In genomic region chr3:94974026-94974527, GRCm38 (mm10) we compare ENCODE assay signal across 7 mouse cellular contexts. TPM values are rescaled to one million over a fixed set of nuclear protein-coding genes. Genes with fewer than 3 reads are reported as not detected.
DNase-seq lines count a peak whose midpoint lies in the region; ATAC-seq and TF ChIP-seq lines count a peak whose summit lies in the region.

No protein-coding gene starts in this region.

- H3K36me3 ChIP-seq in lung, embryonic 14.5 days (ENCODE audit: insufficient read depth), result no peaks in the 10 kb centered on the region; the same call in 1 of the 2 replicates
- H3K36me3 ChIP-seq in limb, embryonic 11.5 days (ENCODE audit: control insufficient read depth, insufficient read depth, low read length), result no peaks in the 10 kb centered on the region

- peak overlapping the region; percentile 94 for H3K4me3 ChIP-seq in lung, embryonic 14.5 days (ENCODE audit: low read depth, low read length)
- H3K4me3 ChIP-seq in embryonic fibroblast, embryonic 13.5 days (ENCODE audit: insufficient read depth, low read length), result peak overlapping the region; percentile 59
- H3K4me3 ChIP-seq in limb, embryonic 11.5 days (ENCODE audit: low read depth, low read length), result peak overlapping the region; percentile 72
- peak overlapping the region; percentile 34 for H3K4me3 ChIP-seq in olfactory bulb, adult 2 months (ENCODE audit: insufficient read depth, low read depth, low read length)

- DNase-seq in lung, embryonic 14.5 days, result no peak
- DNase-seq in lung, postnatal 10 days, result no peak
- DNase-seq in limb, embryonic 11.5 days (ENCODE audit: low spot score), result no peak
- DNase-seq in urinary bladder, postnatal 10 days (ENCODE audit: low spot score), result no peak
- DNase-seq in urinary bladder, postnatal 25 days (ENCODE audit: low spot score), result no peak

- no peaks in the 10 kb centered on the region for H3K27me3 ChIP-seq in lung, embryonic 14.5 days (ENCODE audit: insufficient read depth, low read length)
- no peaks in the 10 kb centered on the region for H3K27me3 ChIP-seq in limb, embryonic 11.5 days (ENCODE audit: control insufficient read depth, insufficient read depth, low read length)

- H3K9me3 ChIP-seq in lung, embryonic 14.5 days (ENCODE audit: low read depth, low read length), result no peaks in the 10 kb centered on the region
- no peaks in the 10 kb centered on the region for H3K9me3 ChIP-seq in limb, embryonic 11.5 days (ENCODE audit: control insufficient read depth, low read length)

- TF ChIP-seq POLR2A in embryonic fibroblast, embryonic 13.5 days (IDR thresholded peaks at IDR 0.05; ENCODE audit: low read depth, low read length), result no peak
- no peak for TF ChIP-seq POLR2A in olfactory bulb, adult 2 months (IDR thresholded peaks at IDR 0.05; ENCODE audit: insufficient read depth, low read depth, low read length)

- H3K4me1 ChIP-seq in lung, embryonic 14.5 days (ENCODE audit: insufficient read depth), result peaks cover 9% of the 10 kb centered on the region; the same call in 1 of the 2 replicates
- no peaks in the 10 kb centered on the region; the same call in 1 of the 2 replicates for H3K4me1 ChIP-seq in embryonic fibroblast, embryonic 13.5 days (ENCODE audit: control insufficient read depth, insufficient read depth, low read length)
- H3K4me1 ChIP-seq in limb, embryonic 11.5 days (ENCODE audit: control insufficient read depth, insufficient read depth, low read length), result peaks cover 5% of the 10 kb centered on the region; the same call in 1 of the 2 replicates
- 0 out of 2 replicates have a peak, but pooled peaks cover 2% of the 10 kb centered on the region for H3K4me1 ChIP-seq in olfactory bulb, adult 2 months (ENCODE audit: control insufficient read depth, insufficient read depth, low read length)

- no peak overlapping the region for H3K27ac ChIP-seq in lung, embryonic 14.5 days (ENCODE audit: low read depth)
- H3K27ac ChIP-seq in embryonic fibroblast, embryonic 13.5 days (ENCODE audit: insufficient read depth, low read length), result no peak overlapping the region
- H3K27ac ChIP-seq in limb, embryonic 11.5 days (replicated peaks; ENCODE audit: low read depth, low read length), result no peak overlapping the region
- H3K27ac ChIP-seq in olfactory bulb, adult 2 months (ENCODE audit: insufficient read depth, low read depth, low read length), result peak overlapping the region; percentile 46; the same call in 1 of the 2 replicates

- peak overlapping the region; percentile 90 for H3K9ac ChIP-seq in lung, embryonic 14.5 days
- peak overlapping the region; percentile 47 for H3K9ac ChIP-seq in limb, embryonic 11.5 days (ENCODE audit: low read length)

- TF ChIP-seq CTCF in lung, embryonic 14.5 days (IDR thresholded peaks at IDR 0.05; ENCODE audit: low read depth), result no peak
- TF ChIP-seq CTCF in embryonic fibroblast, embryonic 13.5 days (IDR thresholded peaks at IDR 0.05; ENCODE audit: borderline replicate concordance, insufficient read depth, low read length), result no peak
- TF ChIP-seq CTCF in olfactory bulb, adult 2 months (IDR thresholded peaks at IDR 0.05; ENCODE audit: insufficient read depth, low read depth, low read length), result no peak

- peak; percentile 28 for ATAC-seq in lung, embryonic 14.5 days (ENCODE audit: insufficient read depth)
- 0 out of 2 replicates have a peak, but pooled peaks have one; percentile 20 for ATAC-seq in limb, embryonic 11.5 days (ENCODE audit: insufficient number of reproducible peaks, low FRiP score, low TSS enrichment, low read depth)

- 20% methylated on average over 9 of the region's 9 CpGs for WGBS in lung, embryonic 14.5 days
- WGBS in limb, embryonic 11.5 days, result 27% methylated on average over 9 of the region's 9 CpGs
- 15% methylated on average over 9 of the region's 9 CpGs for WGBS in olfactory bulb, adult 2 months

- peak overlapping the region; percentile 80 for H3K4me2 ChIP-seq in lung, embryonic 14.5 days
- H3K4me2 ChIP-seq in limb, embryonic 11.5 days (ENCODE audit: low read depth, severe bottlenecking), result peak overlapping the region; percentile 53

RNA-seq across cellular contexts. Expression of gene Pi4kb, which starts 0.5 kb away (rescaled TPM):
- 24.7 and 25.9 TPM in 2 replicates for polyA plus RNA-seq in lung, embryonic 14.5 days (2014; fragmentation: Nextera tagmentation; extraction: Ambion mirVana)
- 32.1 and 35.9 TPM in 2 replicates for polyA plus RNA-seq in embryonic fibroblast, embryonic 13.5 days (2011; ENCODE audit: insufficient read length, low read depth, missing spikeins)
- 25.0 and 28.0 TPM in 2 replicates for polyA plus RNA-seq in limb, embryonic 11.5 days (2014; fragmentation: Nextera tagmentation; extraction: Ambion mirVana)
- polyA plus RNA-seq in olfactory bulb, adult 2 months (2012; ENCODE audit: insufficient read depth, insufficient read length, low replicate concordance, missing spikeins), result not detected in 2 replicates

RNA-seq across cellular contexts. Expression of gene Rfx5, which starts 20.2 kb away (rescaled TPM):
- 11.8 and 13.1 TPM in 2 replicates for polyA plus RNA-seq in lung, embryonic 14.5 days (2014; fragmentation: Nextera tagmentation; extraction: Ambion mirVana)
- polyA plus RNA-seq in embryonic fibroblast, embryonic 13.5 days (2011; ENCODE audit: insufficient read length, low read depth, missing spikeins), result 22.6 and 24.2 TPM in 2 replicates
- 13.3 and 13.7 TPM in 2 replicates for polyA plus RNA-seq in limb, embryonic 11.5 days (2014; fragmentation: Nextera tagmentation; extraction: Ambion mirVana)
- polyA plus RNA-seq in olfactory bulb, adult 2 months (2012; ENCODE audit: insufficient read depth, insufficient read length, low replicate concordance, missing spikeins), result not detected in 2 replicates

RNA-seq across cellular contexts. Expression of gene Zfp687, which starts 41.2 kb away (rescaled TPM):
- polyA plus RNA-seq in lung, embryonic 14.5 days (2014; fragmentation: Nextera tagmentation; extraction: Ambion mirVana), result 28.1 and 31.7 TPM in 2 replicates
- 18.4 and 20.2 TPM in 2 replicates for polyA plus RNA-seq in embryonic fibroblast, embryonic 13.5 days (2011; ENCODE audit: insufficient read length, low read depth, missing spikeins)
- 28.5 and 33.5 TPM in 2 replicates for polyA plus RNA-seq in limb, embryonic 11.5 days (2014; fragmentation: Nextera tagmentation; extraction: Ambion mirVana)
- polyA plus RNA-seq in olfactory bulb, adult 2 months (2012; ENCODE audit: insufficient read depth, insufficient read length, low replicate concordance, missing spikeins), result 132 TPM in 1 of 2 replicates, not detected in the other

RNA-seq across cellular contexts. Expression of gene Selenbp1, which starts 41.2 kb away (rescaled TPM):
- polyA plus RNA-seq in lung, embryonic 14.5 days (2014; fragmentation: Nextera tagmentation; extraction: Ambion mirVana), result 99.1 and 103 TPM in 2 replicates
- 1.6 and 4.5 TPM in 2 replicates for polyA plus RNA-seq in embryonic fibroblast, embryonic 13.5 days (2011; ENCODE audit: insufficient read length, low read depth, missing spikeins)
- polyA plus RNA-seq in limb, embryonic 11.5 days (2014; fragmentation: Nextera tagmentation; extraction: Ambion mirVana), result 17.2 and 17.6 TPM in 2 replicates
- polyA plus RNA-seq in olfactory bulb, adult 2 months (2012; ENCODE audit: insufficient read depth, insufficient read length, low replicate concordance, missing spikeins), result not detected in 2 replicates

Comparison
In these comparisons a context has a peak if more than half of its experiments do, and no peak if none do; other contexts are left out.
1. H3K4me3 ChIP-seq: peak in every context shown above with its lines; median percentile 94 in lung, embryonic 14.5 days; 72 in limb, embryonic 11.5 days; 59 in embryonic fibroblast, embryonic 13.5 days; 34 in olfactory bulb, adult 2 months.
2. RNA of gene Rfx5, which starts 20.2 kb away (polyA plus RNA-seq): 22.6 to 24.2 TPM in embryonic fibroblast, embryonic 13.5 days, 13.3 to 13.7 TPM in limb, embryonic 11.5 days and 11.8 to 13.1 TPM in lung, embryonic 14.5 days; not detected in olfactory bulb, adult 2 months; every median in the first group is over 10 times any median in the second.